Mouse (Mus musculus) MEL (cell line): Measurements from ENCODE around the gene Mmp15. TPM values are rescaled to one million over a fixed set of nuclear protein-coding genes. Genes with fewer than 3 reads are reported as not detected.

Experiments used
- DNase-seq: peaks from one replicate; pipeline ENCODE4 v3.0.0; 2011; ENCODE audit warnings: low read depth, low spot score
- H3K27ac ChIP-seq: 2 replicates; pipeline ENCODE4 v1.5.1; 2012; ENCODE audit warnings: low read depth, mild to moderate bottlenecking, control low read depth, low read length, moderate library complexity; ENCODE audit not compliant: control insufficient read depth
- H3K27me3 ChIP-seq, 2 experiments: fragments of 150-350 bp in 1 of 2; sonication (generic) in 1 of 2; 2 replicates each; pipeline ENCODE4 v1.6.1; 2012; ENCODE audit warnings: low read length in 2 of 2, mild to moderate bottlenecking in 2 of 2, improper control_type of control experiment in 1 of 2, moderate library complexity in 1 of 2; ENCODE audit not compliant: insufficient read depth in 2 of 2, control insufficient read depth in 1 of 2
- H3K36me3 ChIP-seq, 2 experiments: 2 replicates each; pipeline ENCODE4 v1.6.1; 2012 to 2014; ENCODE audit warnings: low read length in 2 of 2, improper control_type of control experiment in 1 of 2, inconsistent platforms in 1 of 2, mild to moderate bottlenecking in 1 of 2; ENCODE audit not compliant: insufficient read depth in 2 of 2, control insufficient read depth in 1 of 2
- H3K4me1 ChIP-seq, 2 experiments: fragments of 150-350 bp in 1 of 2; sonication (generic) in 1 of 2; 2 replicates each; pipeline ENCODE4 v1.6.1; 2012; ENCODE audit warnings: low read length in 2 of 2, improper control_type of control experiment in 1 of 2, mild to moderate bottlenecking in 1 of 2; ENCODE audit not compliant: insufficient read depth in 2 of 2, control insufficient read depth in 1 of 2
- H3K4me3 ChIP-seq, 2 experiments: fragments of 150-350 bp in 1 of 2; sonication (generic) in 1 of 2; 2 replicates each; pipeline ENCODE4 v1.5.1; 2012; ENCODE audit warnings: low read depth in 2 of 2, low read length in 2 of 2, mild to moderate bottlenecking in 2 of 2, moderate library complexity in 2 of 2, control low read depth in 1 of 2, improper control_type of control experiment in 1 of 2; ENCODE audit not compliant: control insufficient read depth in 1 of 2, insufficient read depth in 1 of 2
- H3K79me2 ChIP-seq: 2 replicates; pipeline ENCODE4 v1.6.1; 2012; ENCODE audit warnings: mild to moderate bottlenecking, low read length, moderate library complexity; ENCODE audit not compliant: control insufficient read depth, poor library complexity, insufficient read depth
- H3K9ac ChIP-seq: 2 replicates; pipeline ENCODE4 v1.6.1; 2012; ENCODE audit warnings: low read depth, mild to moderate bottlenecking, control low read depth, low read length, moderate library complexity; ENCODE audit not compliant: control insufficient read depth, poor library complexity, severe bottlenecking
- H3K9me3 ChIP-seq: fragments of 150-350 bp; sonication (generic); replicated peaks from 2 replicates; pipeline ENCODE4 v1.6.1; 2012; ENCODE audit warnings: mild to moderate bottlenecking, low read length, improper control_type of control experiment, moderate library complexity; ENCODE audit not compliant: insufficient read depth
- CHD1 ChIP-seq: IDR thresholded peaks from 2 replicates; pipeline ENCODE4 v1.6.1; 2012; ENCODE audit warnings: low read depth, mild to moderate bottlenecking, inconsistent platforms, low read length, improper control_type of control experiment
- CTCF ChIP-seq, 3 experiments: IDR thresholded peaks in 2 of 3; conservative IDR thresholded peaks in 1 of 3; 2 replicates each; pipeline ENCODE4 v1.5.1; 2011 to 2012; ENCODE audit warnings: low read length in 3 of 3, low read depth in 2 of 3, mild to moderate bottlenecking in 2 of 3, improper control_type of control experiment in 1 of 3, inconsistent platforms in 1 of 3, mixed read lengths in 1 of 3, moderate library complexity in 1 of 3; ENCODE audit not compliant: control insufficient read depth in 1 of 3, insufficient read depth in 1 of 3, poor library complexity in 1 of 3, severe bottlenecking in 1 of 3
- EP300 ChIP-seq, 2 experiments: IDR thresholded peaks; 2 replicates each; pipeline ENCODE4 v1.6.1; 2011; ENCODE audit warnings: improper control_type of control experiment in 2 of 2, low read length in 2 of 2, low read depth in 1 of 2, mild to moderate bottlenecking in 1 of 2
- ETS1 ChIP-seq: IDR thresholded peaks from 2 replicates; pipeline ENCODE4 v1.6.1; 2012; ENCODE audit warnings: low read depth, mild to moderate bottlenecking, inconsistent platforms, low read length, improper control_type of control experiment, moderate library complexity
- JUND ChIP-seq: IDR thresholded peaks from 2 replicates; pipeline ENCODE4 v1.6.1; 2011; ENCODE audit warnings: low read depth, mild to moderate bottlenecking, improper control_type of control experiment, low read length
- MAFK ChIP-seq: IDR thresholded peaks from 2 replicates; pipeline ENCODE4 v1.6.1; 2011; ENCODE audit warnings: low read depth, mild to moderate bottlenecking, low read length, improper control_type of control experiment, borderline replicate concordance
- MAZ ChIP-seq: IDR thresholded peaks from 2 replicates; pipeline ENCODE4 v1.6.1; 2012; ENCODE audit warnings: low read depth, mild to moderate bottlenecking, inconsistent platforms, low read length, improper control_type of control experiment
- MEF2A ChIP-seq: IDR thresholded peaks from 2 replicates; pipeline ENCODE4 v1.6.1; 2014; ENCODE audit warnings: low read depth, mild to moderate bottlenecking, inconsistent platforms, low read length, improper control_type of control experiment; ENCODE audit not compliant: poor library complexity, insufficient replicate concordance, severe bottlenecking; ENCODE audit errors: extremely low read depth
- MYC ChIP-seq: IDR thresholded peaks from 2 replicates; pipeline ENCODE4 v1.6.1; 2011; ENCODE audit warnings: low read depth, mild to moderate bottlenecking, low read length, improper control_type of control experiment, moderate library complexity
- NELFE ChIP-seq: IDR thresholded peaks from 2 replicates; pipeline ENCODE4 v1.6.1; 2011; ENCODE audit warnings: low read depth, low read length, improper control_type of control experiment
- NRF1 ChIP-seq: IDR thresholded peaks from 2 replicates; pipeline ENCODE4 v1.6.1; 2014; ENCODE audit warnings: low read depth, mild to moderate bottlenecking, inconsistent platforms, low read length, improper control_type of control experiment, moderate library complexity; ENCODE audit not compliant: poor library complexity, insufficient read depth, severe bottlenecking
- POLR2A ChIP-seq, 2 experiments: IDR thresholded peaks; 2 replicates each; pipeline ENCODE4 v1.6.1; 2011 to 2012; ENCODE audit warnings: low read length in 2 of 2, mild to moderate bottlenecking in 2 of 2, control low read depth in 1 of 2, improper control_type of control experiment in 1 of 2, low read depth in 1 of 2, moderate library complexity in 1 of 2; ENCODE audit not compliant: control insufficient read depth in 1 of 2, insufficient read depth in 1 of 2, poor library complexity in 1 of 2
- POLR2AphosphoS2 ChIP-seq: IDR thresholded peaks from 2 replicates; pipeline ENCODE4 v1.6.1; 2011; ENCODE audit warnings: low read length, improper control_type of control experiment
- POLR2AphosphoS5 ChIP-seq: IDR thresholded peaks from 2 replicates; pipeline ENCODE4 v1.6.1; 2012; ENCODE audit warnings: low read depth, borderline replicate concordance, mild to moderate bottlenecking, inconsistent platforms, low read length, moderate library complexity, mixed read lengths
- SIN3A ChIP-seq: IDR thresholded peaks from 2 replicates; pipeline ENCODE4 v1.6.1; 2012; ENCODE audit warnings: low read length, improper control_type of control experiment, inconsistent platforms
- SMC3 ChIP-seq: IDR thresholded peaks from 2 replicates; pipeline ENCODE4 v1.6.1; 2011; ENCODE audit warnings: low read depth, low read length, improper control_type of control experiment
- USF2 ChIP-seq, 2 experiments: IDR thresholded peaks; 2 replicates each; pipeline ENCODE4 v1.6.1; 2011 to 2012; ENCODE audit warnings: improper control_type of control experiment in 2 of 2, low read length in 2 of 2, borderline replicate concordance in 1 of 2, inconsistent platforms in 1 of 2, low read depth in 1 of 2, mild to moderate bottlenecking in 1 of 2; ENCODE audit not compliant: insufficient read depth in 1 of 2
- ZC3H11A ChIP-seq: IDR thresholded peaks from 2 replicates; pipeline ENCODE4 v1.6.1; 2012; ENCODE audit warnings: low read depth, mild to moderate bottlenecking, inconsistent platforms, low read length, improper control_type of control experiment
- ZKSCAN1 ChIP-seq: IDR thresholded peaks from 2 replicates; pipeline ENCODE4 v1.6.1; 2012; ENCODE audit warnings: low read depth, mild to moderate bottlenecking, inconsistent platforms, low read length, improper control_type of control experiment, moderate library complexity
- ZMIZ1 ChIP-seq: IDR thresholded peaks from 2 replicates; pipeline ENCODE4 v1.6.1; 2012; ENCODE audit warnings: low read depth, mild to moderate bottlenecking, inconsistent platforms, low read length, improper control_type of control experiment, moderate library complexity
- ZNF384 ChIP-seq: IDR thresholded peaks from 2 replicates; pipeline ENCODE4 v1.6.1; 2012; ENCODE audit warnings: low read depth, mild to moderate bottlenecking, inconsistent platforms, low read length, improper control_type of control experiment
- polyA plus RNA-seq, 2 experiments: library from polyadenylated mRNA; stranded (reverse) in 1 of 2; unstranded in 1 of 2; fragments of >175 nt in 1 of 2; fragments of >200 nt in 1 of 2; gene quantifications; 2 replicates each; pipeline versions ENCODE4 v1.2.1 to v1.2.4; 2012; ENCODE audit warnings: low replicate concordance in 2 of 2, low read depth in 1 of 2; ENCODE audit not compliant: insufficient read length in 2 of 2, insufficient read depth in 1 of 2, missing spikeins in 1 of 2
- total RNA-seq: library from RNA; depleted of rRNA; stranded (reverse); fragments of 300-350 nt; gene quantifications from 2 replicates; pipeline ENCODE4 v1.2.3, GENCODE M21; 2012

Gene Mmp15
- total and polyA plus RNA-seq, 3 experiments: 0.01 TPM; not detected in 2

DNA sequence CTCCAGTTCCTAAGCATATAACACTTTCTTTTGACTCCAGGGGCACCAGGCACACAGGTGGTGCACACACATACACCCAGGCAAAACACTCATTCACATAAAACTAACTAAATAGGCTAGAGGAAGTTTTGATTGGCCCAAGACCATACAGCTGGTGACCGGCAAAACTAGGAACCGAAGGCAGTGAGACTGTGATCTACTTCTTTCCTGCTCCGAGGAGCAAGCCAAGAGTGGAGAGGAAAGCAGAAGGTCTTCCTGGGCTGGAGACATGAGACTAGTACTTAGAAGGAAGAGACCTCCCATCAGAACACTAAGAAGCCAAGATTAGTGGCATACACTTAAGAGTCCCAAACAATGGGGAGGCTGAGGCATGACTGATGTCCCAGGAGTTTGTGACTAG is 28.9 kb upstream of the Mmp15 start (continued):
- TF ChIP-seq NRF1 (no peak), MEF2A (no peak), POLR2A (IDR thresholded peaks at IDR 0.05; ENCODE audit: control insufficient read depth in 1 of 2, insufficient read depth in 1 of 2, low read depth in 1 of 2, low read length in 2 of 2, poor library complexity in 1 of 2) (no peak)

DNA sequence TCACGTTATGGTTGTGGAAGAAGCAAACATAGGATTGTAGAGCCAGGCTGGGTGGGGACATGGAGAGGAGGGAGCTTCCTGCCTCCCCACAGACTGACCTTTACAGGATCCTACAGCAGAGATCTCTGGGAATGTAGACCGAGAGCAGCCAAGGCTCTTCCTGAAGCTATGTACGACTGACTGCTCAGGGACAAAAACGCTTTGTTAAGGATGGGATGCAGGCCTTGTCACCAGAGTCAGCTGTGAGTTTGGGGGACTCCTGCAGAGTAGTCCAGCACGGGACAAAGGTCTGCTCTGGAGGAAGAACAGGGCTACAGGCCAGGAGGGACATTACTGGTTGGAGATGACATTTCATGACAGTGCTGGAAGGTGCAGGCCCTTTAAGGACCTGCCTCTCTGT is 27.4 kb upstream of the Mmp15 start:
- H3K9ac ChIP-seq: no peak overlapping the region
- TF ChIP-seq POLR2AphosphoS2 (peak; percentile 31; the same call in 1 of the 2 replicates), ZMIZ1 (0 out of 2 replicates have a peak, but pooled peaks have one; percentile 21), POLR2AphosphoS5 (no peak)
- no peaks in the 10 kb centered on the region; a peak in 1 of 4 replicates for H3K27me3 ChIP-seq
- no peaks in the 10 kb centered on the region for H3K4me1 ChIP-seq
- DNase-seq: no peak
- no peaks in the 10 kb centered on the region for H3K79me2 ChIP-seq
- no peak overlapping the region for H3K27ac ChIP-seq
- no peaks in the 10 kb centered on the region for H3K36me3 ChIP-seq
- H3K9me3 ChIP-seq: no peaks in the 10 kb centered on the region
- no peak overlapping the region for H3K4me3 ChIP-seq

- peaks cover 1 to 8% of the 10 kb centered on the region in 2 experiments; a peak in 2 of 4 replicates for H3K4me1 ChIP-seq
- no peak for DNase-seq
- H3K36me3 ChIP-seq: peaks cover 0 to 7% of the 10 kb centered on the region in 2 experiments; a peak in 2 of 4 replicates
- no peaks in the 10 kb centered on the region for H3K9me3 ChIP-seq
- TF ChIP-seq ZC3H11A (no peak), SIN3A (no peak), MYC (no peak), NELFE (no peak), USF2 (IDR thresholded peaks at IDR 0.05; ENCODE audit: borderline replicate concordance in 1 of 2, insufficient read depth in 1 of 2, low read depth in 1 of 2, low read length in 2 of 2) (no peak), NRF1 (no peak), CHD1 (no peak), JUND (no peak), EP300 (IDR thresholded peaks at IDR 0.05; ENCODE audit: low read depth in 1 of 2, low read length in 2 of 2) (no peak), MEF2A (no peak), MAFK (no peak), ZNF384 (no peak), MAZ (no peak), CTCF (IDR thresholded peaks at IDR 0.05 in 2 of 3, conservative IDR thresholded peaks at IDR 0.05 in 1 of 3; ENCODE audit: control insufficient read depth in 1 of 3, insufficient read depth in 1 of 3, low read depth in 2 of 3, low read length in 3 of 3, poor library complexity in 1 of 3, severe bottlenecking in 1 of 3) (no peak), SMC3 (no peak), POLR2A (IDR thresholded peaks at IDR 0.05; ENCODE audit: control insufficient read depth in 1 of 2, insufficient read depth in 1 of 2, low read depth in 1 of 2, low read length in 2 of 2, poor library complexity in 1 of 2) (no peak), ZMIZ1 (no peak), POLR2AphosphoS5 (no peak), ETS1 (no peak), ZKSCAN1 (no peak)
- H3K79me2 ChIP-seq: peaks cover 5% of the 10 kb centered on the region; the same call in 1 of the 2 replicates
- H3K27ac ChIP-seq: no peak overlapping the region
- no peaks in the 10 kb centered on the region for H3K27me3 ChIP-seq
- H3K4me3 ChIP-seq: no peak overlapping the region
- H3K9ac ChIP-seq: no peak overlapping the region
Observed at GRCm38 (mm10) chr8:95326822-95327221, 25.2 kb upstream of the Mmp15 start.
